Mouse (Mus musculus): ENCODE measurements at regions not wholly inside any gene's neighbourhood (a gene's known extent, or its start where the extent isn't known, plus 50 kb on each side); places are given as distances from the start of the nearest gene placed in this dataset.

GRCm38 (mm10) chr2:54033277-54033676, 52.1 kb downstream of the Rprm start:
- peak; percentile 77 for ATAC-seq (ENCODE audit: low TSS enrichment)

GRCm38 (mm10) chr2:54028851-54029250, 56.5 kb downstream of the Rprm start:
- ATAC-seq (ENCODE audit: low TSS enrichment) = no peak

- ATAC-seq (ENCODE audit: low TSS enrichment) = no peak
These were observed 62.6 kb downstream of the Rprm start for GRCm38 (mm10) chr2:54022708-54023107.

GRCm38 (mm10) chr2:53990157-53990556, 95.2 kb downstream of the Rprm start:
- ATAC-seq (ENCODE audit: low TSS enrichment) = no peak

GRCm38 (mm10) chr2:53975707-53976106, 109.6 kb downstream of the Rprm start:
- peak; percentile 67; the same call in 1 of the 2 replicates for ATAC-seq (ENCODE audit: low TSS enrichment)

GRCm38 (mm10) chr2:53960499-53960898, 124.9 kb downstream of the Rprm start:
- no peak for ATAC-seq (ENCODE audit: low TSS enrichment)

- ATAC-seq (ENCODE audit: low TSS enrichment) = no peak
These were observed 137.1 kb downstream of the Rprm start for GRCm38 (mm10) chr2:53948237-53948636.

GRCm38 (mm10) chr2:53947534-53947933, 137.8 kb downstream of the Rprm start:
- no peak for ATAC-seq (ENCODE audit: low TSS enrichment)

GRCm38 (mm10) chr2:53911857-53912256, 173.5 kb downstream of the Rprm start:
- no peak for ATAC-seq (ENCODE audit: low TSS enrichment)

Measured in frontal cortex, adult (tissue).